Mouse (Mus musculus) mature B cell (primary cell): ENCODE measurements around the gene Spcs1.

Experiments
- in situ Hi-C: fragments of 300-500 bp; cut with MboI; formaldehyde crosslinking; loops from 2 replicates; pipeline ENCODE4 v1.14.3; 2019

Gene Spcs1

DNA sequence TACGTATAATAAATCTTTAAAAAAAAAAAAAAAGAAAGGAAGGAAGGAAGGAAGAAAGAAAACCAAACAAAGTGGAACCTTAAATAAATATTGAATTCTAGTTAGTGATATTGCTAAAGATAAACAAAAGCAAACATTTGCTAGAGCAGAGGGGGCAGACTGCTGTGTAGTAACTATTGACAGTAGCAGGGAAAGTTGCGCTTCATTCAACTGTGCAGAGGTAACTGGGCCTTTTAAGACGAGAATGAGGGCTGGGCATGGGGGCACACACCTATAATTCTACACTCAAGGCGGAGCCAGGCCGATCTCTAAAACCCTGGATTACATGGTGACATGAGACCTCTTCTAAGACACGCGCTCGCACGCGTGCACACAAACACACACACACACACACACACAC, 51.5 kb downstream of the Spcs1 start:
- in situ Hi-C loops, result no loop called here
